Mouse (Mus musculus) heart, embryonic 15.5 days (tissue): ENCODE measurements around the gene Polg2. TPM values are rescaled to one million over a fixed set of nuclear protein-coding genes. Genes with fewer than 3 reads are reported as not detected.

ENCODE experiments used
- ATAC-seq: fragments of 200-750 bp; cut with Nextera tagmentation; replicated peaks from 2 replicates; pipeline ENCODE4 v1.8.0; 2017; ENCODE audit warnings: low read depth, moderate TSS enrichment; ENCODE audit not compliant: insufficient number of reproducible peaks, insufficient read depth, low FRiP score
- H3K27ac ChIP-seq: fragments of 300-500 bp; sonication (generic); 2 replicates; pipeline ENCODE4 v1.5.1; 2015; ENCODE audit warnings: mild to moderate bottlenecking, inconsistent platforms
- H3K27me3 ChIP-seq: fragments of 300-500 bp; sonication (generic); 2 replicates; pipeline ENCODE4 v1.6.1; 2015; ENCODE audit warnings: inconsistent platforms
- H3K36me3 ChIP-seq: fragments of 300-500 bp; sonication (generic); 2 replicates; pipeline ENCODE4 v1.6.1; 2015; ENCODE audit warnings: mild to moderate bottlenecking, inconsistent platforms
- H3K4me1 ChIP-seq: fragments of 300-500 bp; sonication (generic); replicated peaks from 2 replicates; pipeline ENCODE4 v1.6.1; 2015; ENCODE audit warnings: inconsistent platforms
- H3K4me2 ChIP-seq: fragments of 300-500 bp; sonication (generic); 2 replicates; pipeline ENCODE4 v1.6.1; 2015; ENCODE audit warnings: inconsistent platforms, mild to moderate bottlenecking, moderate library complexity
- H3K4me3 ChIP-seq: fragments of 300-500 bp; sonication (generic); 2 replicates; pipeline ENCODE4 v1.5.1; 2015; ENCODE audit warnings: mild to moderate bottlenecking, inconsistent platforms
- H3K9ac ChIP-seq: fragments of 300-500 bp; sonication (generic); 2 replicates; pipeline ENCODE4 v1.6.1; 2015; ENCODE audit warnings: mild to moderate bottlenecking, inconsistent platforms
- H3K9me3 ChIP-seq: fragments of 300-500 bp; sonication (generic); replicated peaks from 2 replicates; pipeline ENCODE4 v1.6.1; 2016; ENCODE audit warnings: inconsistent platforms
- WGBS: fragments of 180-500 bp; shearing (Covaris S2); methylation state at CpG from one replicate; pipeline ENCODE4 v1.1.7; 2015; ENCODE audit warnings: mixed read lengths; 5-methylcytosine and 5-hydroxymethylcytosine counted together
- polyA plus RNA-seq: library from polyadenylated mRNA; unstranded; fragments of >200 nt; fragmentation: Nextera tagmentation; extraction: Ambion mirVana; gene quantifications from 2 replicates; pipeline ENCODE4 v1.2.1, GENCODE M21; 2015

Polg2 gene
- polyA plus RNA-seq, 1 experiment from 2014 or later = 6.6 TPM

- H3K27ac ChIP-seq = peak overlapping the region; percentile 97
- no peaks in the 10 kb centered on the region for H3K9me3 ChIP-seq
- peaks cover 10% of the 10 kb centered on the region; the same call in 1 of the 2 replicates for H3K4me1 ChIP-seq
- peak overlapping the region; percentile 80 for H3K4me2 ChIP-seq
- H3K4me3 ChIP-seq = peak overlapping the region; percentile 80
- WGBS = 2% methylated on average over 39 of the region's 39 CpGs
- H3K9ac ChIP-seq = peak overlapping the region; percentile 87
- H3K27me3 ChIP-seq = no peaks in the 10 kb centered on the region
- ATAC-seq = peak; percentile 80
- peaks cover 59% of the 10 kb centered on the region for H3K36me3 ChIP-seq
These were observed 549 bp downstream of the Polg2 start for GRCm38 (mm10) chr11:106778589-106779387.

GRCm38 (mm10) chr11:106778132-106778531 is 1.2 kb downstream of the Polg2 start:
- H3K4me3 ChIP-seq = no peak overlapping the region
- no peak for ATAC-seq
- peak overlapping the region; percentile 80; the same call in 1 of the 2 replicates for H3K4me2 ChIP-seq
- no peak overlapping the region for H3K9ac ChIP-seq
- WGBS = 89% methylated on average over 7 of the region's 7 CpGs
- no peaks in the 10 kb centered on the region for H3K9me3 ChIP-seq
- H3K4me1 ChIP-seq = peaks cover 10% of the 10 kb centered on the region; the same call in 1 of the 2 replicates
- no peak overlapping the region for H3K27ac ChIP-seq
- peaks cover 58% of the 10 kb centered on the region for H3K36me3 ChIP-seq
- H3K27me3 ChIP-seq = no peaks in the 10 kb centered on the region

GRCm38 (mm10) chr11:106777395-106777794 is 1.9 kb downstream of the Polg2 start:
- no peaks in the 10 kb centered on the region for H3K27me3 ChIP-seq
- H3K4me2 ChIP-seq = no peak overlapping the region
- H3K36me3 ChIP-seq = peaks cover 58% of the 10 kb centered on the region
- no peak overlapping the region for H3K27ac ChIP-seq
- H3K4me1 ChIP-seq = peaks cover 10% of the 10 kb centered on the region; the same call in 1 of the 2 replicates
- H3K9me3 ChIP-seq = no peaks in the 10 kb centered on the region
- no peak overlapping the region for H3K9ac ChIP-seq
- 86% methylated on average over 3 of the region's 3 CpGs for WGBS
- H3K4me3 ChIP-seq = no peak overlapping the region
- ATAC-seq = no peak

- Histone ChIP-seq H3K27ac (no peak overlapping the region), H3K9me3 (no peaks in the 10 kb centered on the region), H3K4me3 (no peak overlapping the region), H3K4me1 (peaks cover 10% of the 10 kb centered on the region; the same call in 1 of the 2 replicates), H3K27me3 (no peaks in the 10 kb centered on the region), H3K36me3 (peaks cover 58% of the 10 kb centered on the region), H3K4me2 (no peak overlapping the region), H3K9ac (no peak overlapping the region)
- 94% methylated on average over 4 of the region's 4 CpGs for WGBS
- ATAC-seq = no peak
These were observed 2.4 kb downstream of the Polg2 start for GRCm38 (mm10) chr11:106776960-106777359.

- no peak overlapping the region for H3K4me3 ChIP-seq
- no peak for ATAC-seq
- H3K9ac ChIP-seq = no peak overlapping the region
These were observed 6.3 kb downstream of the Polg2 start for GRCm38 (mm10) chr11:106773061-106773460.

GRCm38 (mm10) chr11:106770195-106770974 is 9.0 kb downstream of the Polg2 start:
- H3K4me3 ChIP-seq = no peak overlapping the region
- peaks cover 81% of the 10 kb centered on the region for H3K36me3 ChIP-seq
- H3K4me1 ChIP-seq = no peaks in the 10 kb centered on the region
- H3K4me2 ChIP-seq = no peak overlapping the region
- H3K27me3 ChIP-seq = no peaks in the 10 kb centered on the region
- no peaks in the 10 kb centered on the region for H3K9me3 ChIP-seq
- 95% methylated on average over 9 of the region's 9 CpGs for WGBS
- H3K9ac ChIP-seq = no peak overlapping the region
- ATAC-seq = no peak
- no peak overlapping the region for H3K27ac ChIP-seq

More at GRCm38 (mm10) chr11:106773061-106773460, 6.3 kb downstream of the Polg2 start:
- Histone ChIP-seq H3K4me2 (no peak overlapping the region), H3K27ac (no peak overlapping the region), H3K4me1 (peaks cover 3% of the 10 kb centered on the region; the same call in 1 of the 2 replicates), H3K27me3 (no peaks in the 10 kb centered on the region), H3K9me3 (no peaks in the 10 kb centered on the region), H3K36me3 (peaks cover 68% of the 10 kb centered on the region)
- WGBS = 90% methylated on average over 9 of the region's 9 CpGs

- no peak for ATAC-seq
- Histone ChIP-seq H3K4me3 (no peak overlapping the region), H3K4me2 (no peak overlapping the region), H3K9me3 (no peaks in the 10 kb centered on the region), H3K4me1 (peaks cover 8% of the 10 kb centered on the region), H3K36me3 (peaks cover 54% of the 10 kb centered on the region), H3K27me3 (no peaks in the 10 kb centered on the region), H3K9ac (no peak overlapping the region), H3K27ac (no peak overlapping the region)
- WGBS = 92% methylated on average over 4 of the region's 4 CpGs
These were observed 11.8 kb downstream of the Polg2 start for GRCm38 (mm10) chr11:106767516-106767915.

GRCm38 (mm10) chr11:106766611-106767162 is 12.7 kb downstream of the Polg2 start:
- no peak overlapping the region for H3K9ac ChIP-seq
- ATAC-seq = no peak
- peaks cover 16% of the 10 kb centered on the region for H3K4me1 ChIP-seq
- 88% methylated on average over 4 of the region's 4 CpGs for WGBS
- peaks cover 48% of the 10 kb centered on the region for H3K36me3 ChIP-seq
- no peaks in the 10 kb centered on the region for H3K9me3 ChIP-seq
- no peak overlapping the region for H3K27ac ChIP-seq
- H3K27me3 ChIP-seq = no peaks in the 10 kb centered on the region
- no peak overlapping the region for H3K4me3 ChIP-seq
- no peak overlapping the region for H3K4me2 ChIP-seq

GRCm38 (mm10) chr11:106762800-106763185 is 16.5 kb downstream of the Polg2 start:
- Histone ChIP-seq H3K9me3 (no peaks in the 10 kb centered on the region), H3K9ac (no peak overlapping the region), H3K36me3 (peaks cover 20% of the 10 kb centered on the region), H3K4me1 (peaks cover 25% of the 10 kb centered on the region), H3K27ac (peak overlapping the region; percentile 83), H3K27me3 (no peaks in the 10 kb centered on the region), H3K4me2 (no peak overlapping the region), H3K4me3 (no peak overlapping the region)
- ATAC-seq = no peak
- 56% methylated on average over 9 of the region's 9 CpGs for WGBS

GRCm38 (mm10) chr11:106762139-106762799 is 17.1 kb downstream of the Polg2 start:
- Histone ChIP-seq H3K4me1 (peaks cover 25% of the 10 kb centered on the region), H3K36me3 (peaks cover 14% of the 10 kb centered on the region), H3K4me2 (0 out of 2 replicates have a peak overlapping the region, but pooled peaks have one; percentile 0), H3K27me3 (no peaks in the 10 kb centered on the region), H3K9me3 (no peaks in the 10 kb centered on the region), H3K27ac (peak overlapping the region; percentile 83), H3K9ac (no peak overlapping the region), H3K4me3 (no peak overlapping the region)
- ATAC-seq = peak; percentile 69
- 6% methylated on average over 5 of the region's 5 CpGs for WGBS

GRCm38 (mm10) chr11:106760511-106760910 is 18.8 kb downstream of the Polg2 start:
- Histone ChIP-seq H3K27ac (no peak overlapping the region), H3K4me3 (no peak overlapping the region), H3K9ac (no peak overlapping the region), H3K9me3 (no peaks in the 10 kb centered on the region), H3K36me3 (no peaks in the 10 kb centered on the region), H3K27me3 (no peaks in the 10 kb centered on the region), H3K4me1 (peaks cover 25% of the 10 kb centered on the region), H3K4me2 (no peak overlapping the region)
- no peak for ATAC-seq
- 88% methylated on average over 5 of the region's 5 CpGs for WGBS
